Mouse (Mus musculus) heart, adult 8-10 months (tissue): ENCODE measurements around the gene B4galt5. TPM values are rescaled to one million over a fixed set of nuclear protein-coding genes. Genes with fewer than 3 reads are reported as not detected.

Source experiments
- DNase-seq: peaks from one replicate; pipeline ENCODE4 v3.0.0; 2022; ENCODE audit warnings: low spot score
- total RNA-seq, 4 experiments: library from RNA; stranded (reverse); gene quantifications; 2 replicates each; pipeline ENCODE4 v1.2.4; 2022

Gene B4galt5
- total RNA-seq, 4 experiments from 2014 or later = 8.9 to 12.8 (median 11.6) TPM

DNA sequence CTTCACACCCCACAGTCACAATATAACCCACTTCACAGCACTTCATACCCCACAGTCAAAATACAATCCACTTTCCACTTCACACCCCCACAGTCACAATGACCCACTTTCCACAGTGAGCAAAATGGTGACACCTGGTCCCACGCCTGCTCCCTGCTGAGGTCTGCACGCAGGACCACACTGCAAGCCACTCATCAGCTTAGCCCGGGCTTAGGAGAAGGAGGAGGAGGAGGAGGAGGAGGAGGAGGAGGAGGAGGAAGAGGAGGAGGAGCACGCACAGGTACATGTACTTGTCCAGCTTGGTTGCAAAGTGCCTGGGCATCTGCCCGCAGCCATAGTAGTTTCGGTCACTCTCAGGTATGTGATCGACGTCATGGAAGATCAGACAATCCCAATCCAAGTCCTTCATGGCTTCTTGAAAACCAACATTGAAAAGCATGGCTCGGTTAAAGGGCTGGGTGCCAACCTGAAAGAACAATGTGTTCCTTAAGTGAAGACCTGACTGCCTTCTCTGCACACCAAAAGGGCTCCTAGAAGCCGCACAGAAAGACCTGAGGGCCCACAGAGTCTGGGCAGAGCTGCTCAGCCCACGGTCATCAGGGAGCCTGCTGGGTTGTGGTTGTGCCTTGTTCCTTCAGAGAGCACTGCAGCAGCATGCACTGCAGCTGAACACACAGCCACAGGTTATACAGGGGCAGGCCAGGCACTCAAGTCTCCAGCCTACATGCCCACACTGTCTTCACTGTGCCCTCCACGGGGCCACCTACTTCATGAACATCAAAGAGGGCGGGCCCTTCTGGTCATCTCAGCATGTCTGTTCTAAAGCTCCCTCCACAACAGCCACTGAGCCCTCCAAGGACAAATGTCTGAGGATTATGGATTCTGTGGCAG, 43.4 kb downstream of the B4galt5 start:
- DNase-seq = no peak

GRCm38 (mm10) chr2:167304651-167305381, 44.2 kb downstream of the B4galt5 start:
- no peak for DNase-seq

DNA sequence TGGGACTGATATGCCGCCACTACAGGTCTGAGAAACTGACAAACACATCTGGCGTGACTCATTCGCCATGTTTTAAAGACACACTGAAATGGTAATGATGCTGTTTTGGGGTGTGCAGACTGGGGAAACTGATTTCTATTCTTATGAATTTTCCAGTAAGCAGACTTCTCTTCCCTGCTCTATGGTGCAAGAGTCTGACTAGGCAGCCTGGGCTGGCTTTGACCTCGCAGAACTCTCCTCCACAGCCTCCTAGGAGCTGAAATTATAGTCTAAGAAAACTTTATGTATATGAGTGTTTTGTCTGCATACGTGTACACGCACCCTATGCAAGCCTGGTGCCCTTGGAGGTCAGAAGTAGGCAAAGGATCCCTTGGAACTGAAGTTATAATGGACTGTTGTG, 45.2 kb downstream of the B4galt5 start:
- no peak for DNase-seq

GRCm38 (mm10) chr2:167303196-167303595, 45.8 kb downstream of the B4galt5 start:
- no peak for DNase-seq

GRCm38 (mm10) chr2:167302641-167303040, 46.3 kb downstream of the B4galt5 start:
- no peak for DNase-seq

DNA sequence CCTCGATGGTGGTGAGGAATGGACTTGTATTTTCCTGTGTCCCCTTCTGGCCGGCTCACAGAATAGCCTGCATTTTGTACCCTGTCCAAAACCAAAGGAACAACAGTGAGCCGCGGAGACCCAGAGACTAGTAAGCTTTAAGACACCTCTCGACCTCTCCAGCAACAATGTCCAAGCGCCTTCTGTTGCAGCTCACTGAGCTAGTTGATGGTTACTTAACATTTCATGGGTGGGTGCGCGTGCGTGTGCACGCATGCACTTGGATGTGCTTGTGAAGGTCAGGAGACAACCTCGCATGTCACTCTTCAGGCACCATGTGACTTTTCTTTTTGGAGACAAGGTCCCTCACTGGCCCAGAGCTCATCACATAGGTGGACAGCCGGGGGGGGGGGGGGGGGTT, 47.0 kb downstream of the B4galt5 start:
- no peak for DNase-seq

DNA sequence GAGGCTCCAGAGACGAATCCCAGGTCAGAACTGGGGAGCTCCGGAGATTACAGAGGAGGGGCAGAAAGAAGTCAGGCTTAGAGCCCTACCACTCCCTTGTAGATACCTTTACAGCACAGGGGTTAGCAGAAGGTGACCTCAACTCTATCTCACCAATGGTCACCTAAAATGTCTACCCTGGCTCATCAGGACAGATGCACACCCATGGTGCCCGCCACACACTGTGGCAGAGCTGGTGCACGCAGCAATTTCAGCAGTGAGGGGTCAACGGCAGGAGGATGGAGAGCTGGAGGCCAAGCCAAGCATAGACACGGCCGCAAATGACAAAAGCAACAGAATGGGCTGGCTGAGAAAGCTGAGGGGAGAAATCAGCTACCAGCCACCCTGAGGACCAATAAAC, 47.4 kb downstream of the B4galt5 start:
- no peak for DNase-seq

- no peak for DNase-seq
Observed at GRCm38 (mm10) chr2:167300943-167301497, 48.0 kb downstream of the B4galt5 start.

- DNase-seq = no peak
Observed at GRCm38 (mm10) chr2:167299861-167300667, 48.9 kb downstream of the B4galt5 start.

DNA sequence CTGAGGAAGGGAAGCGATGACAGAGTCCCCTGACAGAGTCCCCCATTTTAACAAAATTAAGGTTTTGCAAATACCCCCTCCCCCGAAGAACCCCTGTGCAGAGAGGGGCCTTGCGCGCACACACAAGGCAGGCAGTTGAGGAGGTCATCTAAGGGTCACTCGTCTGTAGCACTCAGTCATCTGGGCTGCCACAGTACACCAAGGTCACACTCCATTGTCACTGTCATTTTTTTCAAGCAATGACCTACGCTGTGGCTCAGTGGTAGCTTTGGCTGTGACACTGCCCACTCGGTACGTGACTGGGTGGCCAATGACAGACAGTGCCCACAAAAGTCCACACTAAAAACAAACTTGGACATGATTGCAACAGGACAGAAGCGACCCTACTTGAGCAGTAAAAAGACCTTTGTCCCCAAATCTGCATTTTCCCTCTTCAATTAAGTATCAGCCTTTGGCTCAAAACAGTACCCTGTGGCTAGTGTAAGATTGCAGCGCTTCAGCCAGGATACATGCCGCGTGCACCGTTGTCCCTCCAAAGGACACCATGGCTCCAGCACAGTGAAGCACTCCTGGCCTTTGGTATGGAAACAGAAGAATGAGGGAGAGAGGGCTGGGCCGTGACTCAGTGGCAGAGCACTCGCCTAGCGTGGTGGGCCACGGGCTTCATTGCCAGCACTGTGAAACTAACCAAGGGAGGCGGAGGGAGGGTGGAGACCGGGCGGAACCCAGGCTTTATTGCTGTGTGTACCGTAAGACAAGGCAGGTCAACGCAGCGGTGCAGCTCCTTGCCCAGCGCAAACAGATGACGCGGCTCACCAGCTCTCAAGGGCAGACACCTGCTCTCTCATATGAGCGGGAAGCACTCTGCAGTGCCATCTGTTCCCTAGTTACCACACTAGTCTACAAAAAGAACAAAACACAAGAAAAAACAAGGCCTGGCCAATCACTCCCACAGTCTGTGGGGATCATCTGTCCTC, 50.0 kb downstream of the B4galt5 start:
- DNase-seq = no peak

DNA sequence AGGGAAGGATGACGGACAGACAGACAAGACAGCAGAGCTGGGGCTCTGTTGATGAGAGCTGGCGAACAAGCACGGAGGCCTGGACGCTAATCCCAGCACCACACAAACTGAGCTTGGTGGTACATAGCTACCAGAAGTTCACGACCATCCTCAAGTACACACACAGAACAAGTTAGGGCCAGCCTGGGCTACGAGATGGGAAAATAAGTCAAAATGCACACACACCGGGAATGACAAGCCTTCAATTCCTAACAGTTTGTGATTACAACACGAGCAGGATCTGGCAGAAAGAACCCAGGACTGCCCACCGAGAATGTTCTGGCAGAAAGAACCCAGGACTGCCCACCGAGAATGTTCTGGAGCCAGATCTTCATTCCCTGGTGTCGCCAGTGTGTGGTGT, 51.0 kb downstream of the B4galt5 start:
- no peak for DNase-seq

- no peak for DNase-seq
Observed at GRCm38 (mm10) chr2:167294926-167295325, 54.1 kb downstream of the B4galt5 start.

- no peak for DNase-seq
Observed at GRCm38 (mm10) chr2:167294216-167294615, 54.8 kb downstream of the B4galt5 start.

GRCm38 (mm10) chr2:167293289-167294085, 55.5 kb downstream of the B4galt5 start:
- DNase-seq = no peak

DNA sequence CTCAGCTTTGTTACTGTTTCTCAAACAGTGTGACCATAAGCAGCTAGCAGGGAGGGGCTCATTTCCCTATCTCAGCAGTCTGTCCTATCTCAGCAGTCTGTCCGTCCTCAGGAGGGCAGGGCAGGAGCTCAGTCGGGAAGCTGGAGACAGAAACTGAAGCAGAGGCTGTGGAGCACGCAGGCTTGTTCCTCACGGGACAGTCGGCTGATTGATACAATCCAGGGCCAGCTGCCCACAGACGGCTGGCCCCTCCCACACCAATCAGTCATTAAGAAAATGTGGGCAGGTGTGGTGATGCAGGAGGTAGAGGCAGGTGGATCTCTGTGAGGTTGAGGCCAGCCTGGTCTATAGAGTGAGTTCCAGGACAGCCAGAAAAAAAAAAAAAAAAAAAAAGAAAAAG, 56.1 kb downstream of the B4galt5 start:
- DNase-seq = no peak

- DNase-seq = no peak
Observed at GRCm38 (mm10) chr2:167292151-167292591, 56.8 kb downstream of the B4galt5 start.

DNA sequence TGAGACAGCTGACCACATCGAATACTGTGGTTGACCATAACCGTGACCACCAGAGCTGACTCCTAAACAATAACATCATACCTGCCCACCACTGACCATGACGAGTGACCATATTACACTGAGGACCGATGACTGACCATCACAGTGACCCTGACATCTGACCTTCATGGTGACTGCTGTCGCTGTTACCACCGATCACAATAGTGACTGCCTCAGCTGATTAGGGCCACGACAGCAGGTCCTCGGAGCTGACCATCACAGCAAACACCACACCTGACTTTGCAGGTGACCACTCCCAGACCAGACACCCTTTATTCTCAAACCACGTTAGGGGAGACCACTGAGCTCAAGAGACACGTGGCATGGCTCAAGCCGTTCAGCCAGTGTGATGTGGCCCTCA, 57.3 kb downstream of the B4galt5 start:
- no peak for DNase-seq

DNA sequence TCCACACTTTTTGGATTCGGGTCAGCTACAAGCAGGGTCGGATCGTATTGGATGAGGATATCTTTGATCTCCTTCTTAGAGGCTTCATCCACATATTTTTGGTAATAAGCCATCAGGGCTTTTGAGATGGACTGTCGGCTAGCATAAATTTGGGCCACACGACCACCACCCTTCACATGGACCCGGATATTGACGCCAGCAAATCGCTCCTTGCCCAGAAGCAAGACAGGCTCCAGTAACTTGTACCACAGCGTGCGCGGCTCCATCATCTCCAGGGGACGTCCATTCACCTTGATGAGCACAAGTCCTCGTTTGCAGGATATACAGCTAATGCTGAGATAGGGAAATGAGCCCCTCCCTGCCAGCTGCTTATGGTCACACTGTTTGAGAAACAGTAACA, 67.5 kb downstream of the B4galt5 start:
- no peak for DNase-seq

DNA sequence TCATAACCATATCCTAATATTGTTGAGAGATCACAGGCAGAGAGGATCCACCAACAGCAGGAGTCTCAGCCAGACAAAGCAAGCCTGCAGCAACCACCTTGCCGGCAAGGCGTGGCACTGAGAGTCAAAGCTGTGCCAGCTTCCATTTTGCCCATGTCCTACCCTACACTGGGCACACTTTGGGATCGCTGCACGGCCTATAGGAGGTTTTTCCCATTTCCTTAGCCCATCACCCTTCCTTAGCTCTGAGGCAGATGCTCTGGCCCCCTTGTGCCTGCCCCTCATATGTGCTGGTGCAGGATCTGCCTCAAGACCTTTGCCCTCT, 68.0 kb downstream of the B4galt5 start:
- no peak for DNase-seq
